Mouse (Mus musculus): Measurements from ENCODE around the gene Prr29.

DNA sequence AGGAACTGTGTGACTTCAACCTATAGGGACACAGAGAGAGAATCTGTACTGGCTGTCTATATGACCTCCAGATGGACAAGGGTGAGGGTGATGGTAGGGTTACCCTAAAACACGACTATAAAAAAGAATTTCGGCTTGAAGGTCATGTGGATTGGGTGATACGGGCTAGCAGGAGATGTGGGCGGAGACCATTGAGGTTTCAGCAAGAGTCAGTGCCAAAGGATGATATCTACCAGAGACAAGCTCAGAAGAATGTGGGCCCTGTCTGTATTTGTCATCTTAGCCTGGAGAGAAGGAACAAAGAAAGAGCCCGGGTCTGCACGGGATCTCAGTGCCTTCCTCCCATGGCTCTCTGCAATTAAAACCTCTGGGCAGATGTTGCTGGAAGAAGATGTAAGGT lies 15.5 kb upstream of the Prr29 start:
- TF ChIP-seq POLR2A (IDR thresholded peaks at IDR 0.05; ENCODE audit: insufficient read depth, low read length) (no peak), CTCF (IDR thresholded peaks at IDR 0.05; ENCODE audit: low read depth, low read length) (no peak)

All from ES-Bruce4 (cell line).